Mouse (Mus musculus) cerebellum, adult 2 months (tissue): ENCODE measurements around the gene Popdc2. TPM values are rescaled to one million over a fixed set of nuclear protein-coding genes. Genes with fewer than 3 reads are reported as not detected.

ENCODE experiments used
- DNase-seq, 2 experiments: peaks; one replicate each; pipeline ENCODE4 v3.0.0; 2021
- H3K27ac ChIP-seq: fragments of 200-500 bp; 2 replicates; pipeline ENCODE4 v1.5.1; 2012; ENCODE audit warnings: low read length, control low read depth, inconsistent platforms; ENCODE audit not compliant: insufficient read depth
- H3K27me3 ChIP-seq: fragments of 200-500 bp; 2 replicates; pipeline ENCODE4 v1.6.1; 2012; ENCODE audit warnings: inconsistent platforms, mild to moderate bottlenecking, low read length, moderate library complexity; ENCODE audit not compliant: control insufficient read depth, insufficient read depth
- H3K4me1 ChIP-seq: fragments of 200-500 bp; 2 replicates; pipeline ENCODE4 v1.6.1; 2011; ENCODE audit warnings: low read length; ENCODE audit not compliant: control insufficient read depth, insufficient read depth
- H3K4me3 ChIP-seq: fragments of 200-500 bp; replicated peaks from 2 replicates; pipeline ENCODE3; 2011; ENCODE audit warnings: mild to moderate bottlenecking, low read depth, low read length, control low read depth; ENCODE audit not compliant: insufficient read depth
- CTCF ChIP-seq: fragments of 200-500 bp; IDR thresholded peaks from 2 replicates; pipeline ENCODE4 v1.5.1; 2011; ENCODE audit warnings: low read depth, mild to moderate bottlenecking, control low read depth, low read length, moderate library complexity, borderline replicate concordance; ENCODE audit not compliant: insufficient read depth
- POLR2A ChIP-seq: fragments of 200-500 bp; IDR thresholded peaks from 2 replicates; pipeline ENCODE4 v1.6.1; 2011; ENCODE audit warnings: low read length, control low read depth, borderline replicate concordance; ENCODE audit not compliant: insufficient read depth
- WGBS: fragments of 180-500 bp; shearing (Covaris S2); methylation state at CpG from one replicate; pipeline ENCODE4 v1.1.7; 2018; 5-methylcytosine and 5-hydroxymethylcytosine counted together
- polyA plus RNA-seq: library from polyadenylated mRNA; depleted of rRNA; stranded (reverse); fragments of >200 nt; gene quantifications from 2 replicates; pipeline ENCODE4 v1.2.3, GENCODE M21; 2012

Popdc2 gene
- polyA plus RNA-seq, 1 experiment, result 0.31 TPM

- Histone ChIP-seq H3K4me3 (peak within 1 kb of the TSS; percentile 87), H3K4me1 (no peaks in the 10 kb centered on the region), H3K27me3 (no peaks in the 10 kb centered on the region), H3K27ac (no peak within 1 kb of the TSS)
- TF ChIP-seq CTCF (no peak), POLR2A (no peak)
- WGBS, result 15% methylated on average over 30 of the region's 30 CpGs
- DNase-seq, result peak; percentile 67 to 70
Measured at GRCm38 (mm10) chr16:38341396-38342324, 20.3 kb upstream of the Popdc2 start, which contains the start of gene Maats1. TSS of gene Maats1 (minus strand) at chr16:38342143.

GRCm38 (mm10) chr16:38344941-38345725 is 16.9 kb upstream of the Popdc2 start:
- no peaks in the 10 kb centered on the region for H3K27me3 ChIP-seq
- 91% methylated on average over 3 of the region's 3 CpGs for WGBS
- DNase-seq, result no peak
- TF ChIP-seq POLR2A (no peak), CTCF (0 out of 2 replicates have a peak, but pooled peaks have one; percentile 6)
- no peak overlapping the region for H3K27ac ChIP-seq
- no peak overlapping the region for H3K4me3 ChIP-seq
- no peaks in the 10 kb centered on the region for H3K4me1 ChIP-seq

DNA sequence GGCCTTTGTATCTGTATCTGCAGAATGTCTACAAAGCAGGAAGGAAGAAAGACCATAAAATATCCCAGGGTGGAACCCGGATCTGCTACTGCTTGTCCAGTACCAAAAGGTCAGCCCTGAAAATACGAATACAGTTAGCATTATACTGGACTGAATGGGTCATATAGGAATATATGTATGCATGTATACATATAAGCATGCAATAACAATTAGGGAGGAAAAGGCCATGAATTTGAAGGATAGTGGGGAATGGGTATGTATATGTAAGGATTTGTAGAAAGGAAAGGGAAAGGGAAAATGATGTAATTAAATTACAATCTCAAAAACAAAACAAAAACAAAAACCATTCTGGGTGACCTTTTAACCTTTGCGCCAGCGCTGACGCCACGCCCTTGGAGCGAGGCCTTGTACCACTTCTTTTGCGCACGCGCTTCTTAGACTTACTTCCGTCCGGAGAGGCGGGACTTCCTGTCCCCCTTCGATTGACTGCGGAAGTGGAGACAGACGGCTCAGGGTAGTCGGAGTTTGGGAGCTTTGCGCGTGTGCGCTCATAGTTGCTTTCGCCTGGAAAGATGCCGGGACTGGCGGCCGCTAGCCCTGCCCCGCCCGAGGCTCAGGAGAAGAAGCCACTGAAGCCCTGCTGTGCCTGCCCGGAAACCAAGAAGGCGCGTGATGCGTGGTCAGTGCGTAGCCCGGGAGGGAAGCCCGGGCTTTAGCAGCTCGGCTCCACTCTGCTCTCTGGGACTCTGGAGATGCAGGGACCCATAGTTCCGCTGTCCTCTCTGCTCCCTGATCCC is 15.3 kb upstream of the Popdc2 start, which contains the start of the genes Cox17 and Gm21987:
Gene Cox17 (plus strand): TSS at position 463 of the 797 bp plus-strand sequence.
Gene Gm21987 (plus strand): TSS at position 512 of the 797 bp plus-strand sequence.
- Histone ChIP-seq H3K4me1 (no peaks in the 10 kb centered on the region), H3K4me3 (peak within 1 kb of the TSS; percentile 93), H3K27me3 (no peaks in the 10 kb centered on the region), H3K27ac (peak within 1 kb of the TSS; percentile 85)
- TF ChIP-seq CTCF (no peak), POLR2A (peak; percentile 79; the same call in 1 of the 2 replicates)
- WGBS, result 4% methylated on average over 35 of the region's 35 CpGs
- peak; percentile 95 to 96 for DNase-seq

GRCm38 (mm10) chr16:38347588-38347987 is 14.4 kb upstream of the Popdc2 start:
- TF ChIP-seq CTCF (no peak), POLR2A (no peak)
- no peak overlapping the region; the same call in 1 of the 2 replicates for H3K27ac ChIP-seq
- WGBS, result 59% methylated on average over 6 of the region's 6 CpGs

GRCm38 (mm10) chr16:38348217-38348761 is 13.7 kb upstream of the Popdc2 start:
- TF ChIP-seq POLR2A (no peak), CTCF (no peak)
- no peak for DNase-seq
- Histone ChIP-seq H3K4me3 (no peak overlapping the region), H3K27ac (no peak overlapping the region), H3K4me1 (no peaks in the 10 kb centered on the region), H3K27me3 (no peaks in the 10 kb centered on the region)
- WGBS, result 92% methylated on average over 9 of the region's 9 CpGs

More at GRCm38 (mm10) chr16:38347588-38347987, 14.4 kb upstream of the Popdc2 start:
- peak overlapping the region; percentile 93 for H3K4me3 ChIP-seq
- H3K27me3 ChIP-seq, result no peaks in the 10 kb centered on the region
- no peaks in the 10 kb centered on the region for H3K4me1 ChIP-seq
- no peak for DNase-seq

DNA sequence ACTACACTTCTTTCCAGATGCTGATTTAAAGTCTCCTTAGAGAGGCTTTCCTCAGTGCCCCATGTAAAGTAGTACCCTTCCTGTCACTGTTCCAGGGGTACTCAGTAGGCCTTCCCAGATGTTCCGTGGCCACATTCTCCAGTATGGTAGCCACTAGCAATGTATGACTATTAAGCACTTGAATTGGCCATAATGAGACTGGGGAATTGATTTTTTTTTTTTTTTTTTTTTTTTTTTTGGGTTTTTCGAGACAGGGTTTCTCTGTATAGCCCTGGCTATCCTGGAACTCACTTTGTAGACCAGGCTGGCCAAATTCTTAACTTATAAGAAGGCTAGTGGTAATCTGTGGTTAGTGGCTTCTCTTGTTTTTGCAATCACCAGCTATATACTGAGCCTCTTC is 12.1 kb upstream of the Popdc2 start:
- DNase-seq, result no peak
- TF ChIP-seq POLR2A, result no peak
- TF ChIP-seq CTCF, result no peak
- Histone ChIP-seq H3K4me1 (no peaks in the 10 kb centered on the region), H3K27me3 (no peaks in the 10 kb centered on the region), H3K27ac (no peak overlapping the region), H3K4me3 (no peak overlapping the region)
- WGBS, result 79% methylated on average over 2 of the region's 2 CpGs

GRCm38 (mm10) chr16:38350361-38350855 is 11.6 kb upstream of the Popdc2 start:
- 79% methylated on average over 7 of the region's 7 CpGs for WGBS
- no peaks in the 10 kb centered on the region for H3K27me3 ChIP-seq
- DNase-seq, result no peak
- no peak overlapping the region for H3K4me3 ChIP-seq
- no peak overlapping the region for H3K27ac ChIP-seq
- no peaks in the 10 kb centered on the region for H3K4me1 ChIP-seq
- no peak for TF ChIP-seq CTCF
- no peak for TF ChIP-seq POLR2A
